Mouse (Mus musculus): ENCODE results near the gene Apod. TPM values are rescaled to one million over a fixed set of nuclear protein-coding genes. Genes with fewer than 3 reads are reported as not detected.

Apod gene
- polyA plus RNA-seq (2015; fragmentation: Nextera tagmentation; extraction: Ambion mirVana): 89.9 and 96.7 TPM in 2 replicates

DNA sequence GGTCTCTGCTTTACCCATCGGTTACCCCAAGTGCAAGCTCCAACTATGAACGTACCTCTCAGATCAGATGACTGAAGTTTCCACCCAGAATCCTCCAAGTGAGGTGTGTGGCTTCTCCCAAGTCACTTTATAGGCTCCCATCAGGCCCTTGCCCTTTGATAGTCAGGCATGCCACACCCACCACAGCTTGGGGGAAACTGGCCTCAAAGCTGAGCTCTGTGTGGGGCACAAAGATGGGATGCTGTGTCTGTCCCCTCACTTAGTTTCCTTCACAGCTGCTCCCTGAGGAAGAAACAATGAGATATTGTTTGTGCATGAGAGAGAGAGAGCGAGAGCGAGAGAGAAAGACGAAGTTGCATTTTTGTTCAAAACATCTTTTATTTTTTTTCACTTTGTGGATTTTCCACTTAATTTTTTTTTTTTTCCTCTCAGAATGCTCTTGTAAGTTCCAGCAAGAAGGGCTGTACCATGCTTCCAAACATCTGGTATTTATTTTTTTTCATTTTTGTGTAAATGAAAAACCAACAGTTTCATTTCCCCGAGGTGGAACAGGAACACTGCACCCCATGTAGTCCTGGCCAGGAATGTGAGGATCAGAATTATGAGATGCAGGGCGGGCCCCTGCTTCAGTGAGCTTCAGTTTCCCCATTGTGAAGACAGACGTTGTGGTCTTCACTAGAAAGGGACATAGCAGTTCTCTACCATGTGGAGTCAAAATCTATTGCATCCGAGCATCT, at the start of gene Apod:
TSS of gene Apod (minus strand) at position 312 of the 737 bp plus-strand sequence.
- 25% methylated on average over 9 of the region's 9 CpGs for WGBS
- Histone ChIP-seq H3K27me3 (no peaks in the 10 kb centered on the region), H3K9ac (no peak within 1 kb of the TSS; the same call in 1 of the 2 replicates), H3K4me2 (replicated peaks) (peak within 1 kb of the TSS; percentile 35), H3K4me1 (peaks cover 45% of the 10 kb centered on the region), H3K27ac (replicated peaks) (peak within 1 kb of the TSS; percentile 94), H3K9me3 (replicated peaks) (no peaks in the 10 kb centered on the region), H3K4me3 (replicated peaks) (peak within 1 kb of the TSS; percentile 19), H3K36me3 (no peaks in the 10 kb centered on the region)
- ATAC-seq (ENCODE audit: insufficient number of reproducible peaks, low FRiP score, low TSS enrichment, low read depth): peak; percentile 71

DNA sequence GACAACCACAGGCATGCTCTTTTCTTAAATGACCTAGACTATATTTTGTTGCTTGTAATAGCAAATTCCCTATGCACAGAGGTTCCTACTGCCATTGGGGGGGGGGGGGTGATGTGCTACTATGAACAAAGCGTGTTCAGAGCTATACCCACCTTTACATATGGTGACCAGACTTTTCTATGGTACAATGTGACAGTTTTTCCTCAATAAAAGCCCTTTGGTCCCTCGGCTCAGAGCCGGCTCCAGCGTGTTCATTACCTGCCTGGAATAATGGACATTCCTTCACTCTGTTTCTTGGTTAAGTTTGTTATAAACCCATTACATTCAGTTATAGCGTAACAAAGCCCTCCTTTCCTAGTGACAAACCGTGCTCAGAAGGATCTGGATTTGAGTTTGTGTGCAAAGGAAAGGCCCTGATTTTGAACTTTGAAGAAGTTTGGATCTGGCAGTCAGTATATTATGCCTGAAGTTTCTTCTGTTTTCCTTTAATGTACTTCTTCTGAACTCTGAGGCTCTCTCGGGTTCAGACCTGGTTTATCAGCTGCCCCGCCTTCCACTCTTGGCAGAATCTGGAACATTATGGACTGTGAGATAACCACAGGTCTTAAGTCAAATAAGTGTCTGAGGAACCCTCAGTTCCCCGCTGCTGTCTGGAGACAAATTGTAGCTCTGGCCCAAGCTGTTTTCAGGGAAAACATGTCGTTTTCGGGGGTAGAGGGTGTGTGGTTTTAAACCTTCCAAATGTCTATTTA, 49.3 kb upstream of the Apod start:
- WGBS: 75% methylated on average over 11 of the region's 11 CpGs
- no peaks in the 10 kb centered on the region for H3K4me1 ChIP-seq
- no peak for ATAC-seq (ENCODE audit: insufficient number of reproducible peaks, low FRiP score, low TSS enrichment, low read depth)

DNA sequence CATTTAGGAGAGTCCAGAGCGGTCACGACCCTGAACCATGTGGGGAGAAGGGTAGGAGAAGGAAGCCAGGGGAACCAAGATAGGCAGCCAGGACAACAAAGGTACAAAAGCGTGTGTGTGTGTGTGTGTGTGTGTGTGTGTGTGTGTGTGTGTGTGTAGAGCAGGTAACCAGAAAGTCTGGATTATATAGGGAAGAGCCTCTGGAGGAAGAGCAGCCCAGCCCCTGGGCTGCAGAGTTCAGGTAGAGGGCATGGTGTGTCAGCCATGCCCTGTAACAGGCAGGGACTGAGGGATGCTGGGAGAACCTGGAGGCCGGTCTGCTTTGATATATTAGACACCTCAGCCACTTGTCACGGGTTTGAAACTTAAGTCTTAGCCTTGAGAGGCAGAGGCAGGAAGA, 44.9 kb upstream of the Apod start:
- H3K27me3 ChIP-seq: no peaks in the 10 kb centered on the region; the same call in 1 of the 2 replicates
- H3K9ac ChIP-seq: no peak overlapping the region
- ATAC-seq (ENCODE audit: insufficient number of reproducible peaks, low FRiP score, low TSS enrichment, low read depth): no peak
- WGBS: 62% methylated on average over 5 of the region's 5 CpGs
- no peak overlapping the region for H3K4me2 ChIP-seq (replicated peaks)
- no peak overlapping the region for H3K27ac ChIP-seq (replicated peaks)
- no peak overlapping the region for H3K4me3 ChIP-seq (replicated peaks)
- H3K9me3 ChIP-seq (replicated peaks): no peaks in the 10 kb centered on the region
- H3K36me3 ChIP-seq: no peaks in the 10 kb centered on the region
- H3K4me1 ChIP-seq: no peaks in the 10 kb centered on the region

More for the DNA sequence above, 49.3 kb upstream of the Apod start:
- no peaks in the 10 kb centered on the region for H3K9me3 ChIP-seq (replicated peaks)
- H3K36me3 ChIP-seq: no peaks in the 10 kb centered on the region
- no peak overlapping the region for H3K4me2 ChIP-seq (replicated peaks)
- H3K27ac ChIP-seq (replicated peaks): no peak overlapping the region
- no peak overlapping the region for H3K9ac ChIP-seq
- H3K4me3 ChIP-seq (replicated peaks): no peak overlapping the region
- H3K27me3 ChIP-seq: no peaks in the 10 kb centered on the region

DNA sequence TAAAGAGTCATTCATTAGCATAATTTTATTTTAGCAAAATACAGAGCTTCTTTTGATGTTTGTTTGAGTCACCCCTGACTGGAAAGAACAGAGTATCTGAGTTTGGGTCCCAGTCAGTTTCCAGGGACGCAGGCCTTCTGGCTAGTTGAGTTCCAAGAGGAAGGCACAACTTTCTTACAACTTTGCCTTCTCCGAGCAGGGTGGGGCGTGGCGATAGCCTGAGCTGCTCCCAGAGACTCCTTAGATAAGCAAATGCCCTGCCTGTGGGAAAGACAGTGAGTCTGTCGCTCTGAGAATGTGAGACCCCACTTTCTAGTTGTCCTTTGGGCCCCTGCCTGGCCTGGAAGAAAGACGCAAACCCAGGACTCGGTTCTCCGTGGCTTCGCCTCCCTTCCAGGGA, 44.4 kb upstream of the Apod start:
- Histone ChIP-seq H3K4me2 (replicated peaks) (no peak overlapping the region), H3K4me1 (no peaks in the 10 kb centered on the region), H3K9me3 (replicated peaks) (no peaks in the 10 kb centered on the region), H3K4me3 (replicated peaks) (no peak overlapping the region), H3K9ac (no peak overlapping the region), H3K27ac (replicated peaks) (no peak overlapping the region), H3K36me3 (no peaks in the 10 kb centered on the region), H3K27me3 (no peaks in the 10 kb centered on the region; the same call in 1 of the 2 replicates)
- ATAC-seq (ENCODE audit: insufficient number of reproducible peaks, low FRiP score, low TSS enrichment, low read depth): no peak
- 38% methylated on average over 9 of the region's 9 CpGs for WGBS

DNA sequence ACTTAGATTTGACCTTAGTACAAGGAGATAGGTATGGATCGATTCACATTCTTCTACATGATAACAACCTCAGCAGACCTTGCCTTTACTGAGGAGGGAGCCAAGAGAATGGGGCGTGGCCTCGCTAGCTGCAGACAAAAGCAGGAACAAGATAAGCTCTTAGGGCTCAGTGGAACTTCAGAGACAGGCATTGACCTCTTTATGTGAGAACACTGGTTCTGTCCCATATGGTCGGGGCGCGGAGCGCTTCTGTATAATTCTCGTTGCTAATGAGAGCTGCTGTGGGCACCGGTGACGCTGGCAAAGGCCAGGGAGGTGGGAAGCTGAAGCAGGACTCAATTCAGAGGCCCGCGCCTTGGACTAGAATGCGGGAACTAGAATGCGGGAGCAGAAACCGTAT, 44.0 kb upstream of the Apod start:
- Histone ChIP-seq H3K4me2 (replicated peaks) (no peak overlapping the region), H3K36me3 (no peaks in the 10 kb centered on the region), H3K27ac (replicated peaks) (no peak overlapping the region), H3K9me3 (replicated peaks) (no peaks in the 10 kb centered on the region), H3K4me3 (replicated peaks) (no peak overlapping the region), H3K9ac (no peak overlapping the region), H3K4me1 (no peaks in the 10 kb centered on the region), H3K27me3 (no peaks in the 10 kb centered on the region; the same call in 1 of the 2 replicates)
- 46% methylated on average over 15 of the region's 15 CpGs for WGBS
- ATAC-seq (ENCODE audit: insufficient number of reproducible peaks, low FRiP score, low TSS enrichment, low read depth): no peak

DNA sequence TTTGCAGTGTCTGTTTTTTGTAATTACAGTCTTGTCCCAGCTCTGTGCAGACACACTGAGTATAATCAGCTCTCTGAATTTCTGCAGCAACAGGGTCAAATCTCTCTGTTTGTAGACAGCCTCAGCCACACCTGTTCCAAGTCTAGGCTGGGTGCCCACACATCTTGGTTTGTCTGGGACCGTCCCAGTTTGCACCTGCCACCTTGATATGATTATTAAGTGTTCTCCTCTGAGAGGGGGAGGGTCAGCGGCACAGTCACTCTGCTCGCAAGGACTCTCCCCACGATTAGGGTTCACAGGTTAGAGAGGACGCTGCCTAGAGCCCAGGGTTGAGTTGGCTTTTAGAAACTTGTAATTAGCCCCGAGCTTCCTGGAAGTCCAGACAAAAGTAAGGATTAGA, 41.3 kb upstream of the Apod start:
- Histone ChIP-seq H3K27ac (replicated peaks) (no peak overlapping the region), H3K4me3 (replicated peaks) (no peak overlapping the region), H3K27me3 (no peaks in the 10 kb centered on the region; the same call in 1 of the 2 replicates), H3K9me3 (replicated peaks) (no peaks in the 10 kb centered on the region), H3K4me2 (replicated peaks) (no peak overlapping the region), H3K36me3 (no peaks in the 10 kb centered on the region), H3K4me1 (no peaks in the 10 kb centered on the region), H3K9ac (no peak overlapping the region)
- no peak for ATAC-seq (ENCODE audit: insufficient number of reproducible peaks, low FRiP score, low TSS enrichment, low read depth)
- 54% methylated on average over 6 of the region's 6 CpGs for WGBS

DNA sequence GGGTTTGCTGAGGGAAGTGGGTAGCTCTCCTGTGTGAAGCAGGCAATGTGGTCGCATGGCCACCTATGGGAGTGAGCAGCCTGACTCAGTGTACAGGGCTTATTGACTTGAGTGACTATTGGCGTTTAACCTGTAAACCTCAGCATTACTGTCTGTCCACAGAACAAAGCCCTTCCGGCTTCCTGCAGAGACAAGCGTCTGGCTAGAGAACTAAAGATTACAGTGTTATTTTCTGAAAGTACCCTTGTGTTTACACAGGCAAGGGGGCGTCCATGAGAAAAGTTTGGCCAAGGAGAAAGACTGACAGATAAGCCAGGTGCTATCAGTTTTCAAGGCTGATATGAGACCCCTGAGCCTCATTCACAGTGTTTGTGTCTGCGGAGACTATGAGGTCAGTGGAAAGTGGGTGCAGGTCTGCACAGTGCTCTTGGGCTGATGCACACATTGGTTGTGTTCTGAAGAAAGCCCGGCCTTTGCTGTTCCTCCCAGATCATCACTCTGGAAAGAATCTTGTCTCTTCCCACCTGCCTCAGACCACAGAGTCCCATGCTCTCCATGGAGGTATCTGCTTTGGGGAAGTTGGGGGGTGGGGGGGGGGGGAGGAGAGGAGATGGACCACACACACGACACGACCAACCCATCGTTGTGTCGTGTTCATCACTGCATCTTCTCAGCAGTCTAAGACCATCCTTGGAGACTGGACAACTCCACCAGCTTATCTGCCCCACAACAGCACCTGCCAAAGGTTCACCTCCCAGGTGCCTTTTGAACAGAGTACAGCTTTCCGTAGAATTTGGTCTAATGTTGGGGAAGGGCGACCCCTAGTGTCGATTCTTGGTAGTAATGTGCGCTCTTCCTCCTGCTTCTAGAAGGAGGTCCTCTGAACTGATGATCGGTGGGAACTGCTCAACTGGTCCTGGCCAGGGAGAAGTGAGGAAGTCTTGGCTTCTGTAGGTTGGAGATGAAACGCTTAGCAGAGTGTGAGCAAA, 40.0 kb upstream of the Apod start:
- H3K27ac ChIP-seq (replicated peaks): no peak overlapping the region
- no peak for ATAC-seq (ENCODE audit: insufficient number of reproducible peaks, low FRiP score, low TSS enrichment, low read depth)
- H3K4me1 ChIP-seq: no peaks in the 10 kb centered on the region
- WGBS: 25% methylated on average over 17 of the region's 17 CpGs
- H3K4me2 ChIP-seq (replicated peaks): 0 out of 2 replicates have a peak overlapping the region, but pooled peaks have one; percentile 12
- H3K27me3 ChIP-seq: no peaks in the 10 kb centered on the region; the same call in 1 of the 2 replicates
- no peak overlapping the region for H3K4me3 ChIP-seq (replicated peaks)
- H3K36me3 ChIP-seq: no peaks in the 10 kb centered on the region
- H3K9ac ChIP-seq: no peak overlapping the region
- H3K9me3 ChIP-seq (replicated peaks): no peaks in the 10 kb centered on the region

DNA sequence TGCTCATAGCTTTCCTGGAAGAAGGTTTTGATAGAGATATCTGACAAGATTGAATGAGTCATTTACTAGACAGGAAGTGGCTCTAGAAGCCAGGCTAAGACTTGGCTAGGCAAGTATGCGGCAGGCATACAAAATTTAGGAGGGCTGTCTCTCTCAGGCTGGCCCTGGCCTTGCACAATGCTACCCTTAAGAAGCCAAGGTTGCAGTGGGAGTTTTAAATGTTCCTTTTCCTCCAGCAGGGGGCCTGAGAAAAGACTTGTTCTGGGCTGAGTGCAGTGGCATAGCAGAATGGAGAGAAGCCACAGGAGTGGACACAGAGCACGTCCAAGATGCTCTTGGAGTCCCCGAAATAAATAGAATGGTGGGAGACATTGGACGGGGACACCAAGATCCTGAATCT, 38.4 kb upstream of the Apod start:
- Histone ChIP-seq H3K36me3 (no peaks in the 10 kb centered on the region), H3K4me3 (replicated peaks) (no peak overlapping the region), H3K4me2 (replicated peaks) (no peak overlapping the region), H3K27ac (replicated peaks) (no peak overlapping the region), H3K27me3 (no peaks in the 10 kb centered on the region; the same call in 1 of the 2 replicates), H3K9me3 (replicated peaks) (no peaks in the 10 kb centered on the region), H3K9ac (no peak overlapping the region), H3K4me1 (no peaks in the 10 kb centered on the region)
- ATAC-seq (ENCODE audit: insufficient number of reproducible peaks, low FRiP score, low TSS enrichment, low read depth): no peak
- 67% methylated on average over 4 of the region's 4 CpGs for WGBS

DNA sequence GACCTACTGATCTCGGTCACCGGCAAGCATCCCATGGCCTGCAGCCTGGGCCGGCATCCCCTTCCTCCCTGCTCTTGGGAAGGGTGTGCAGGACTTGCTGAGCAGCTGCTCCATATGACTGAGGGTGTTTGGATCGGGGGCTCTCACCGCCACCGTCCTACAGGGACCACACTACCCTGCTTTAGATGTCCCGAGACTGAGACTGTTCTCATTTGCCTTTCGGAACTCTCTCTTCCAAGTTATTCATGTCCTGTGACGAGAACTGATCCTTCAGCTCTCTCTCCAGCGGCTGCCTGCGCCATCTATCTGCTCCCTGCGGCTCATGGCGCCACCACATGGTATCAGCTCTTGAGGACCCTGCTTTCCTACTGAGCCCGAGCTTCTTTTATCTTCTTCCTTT, 33.0 kb upstream of the Apod start:
- no peaks in the 10 kb centered on the region for H3K9me3 ChIP-seq (replicated peaks)
- H3K9ac ChIP-seq: no peak overlapping the region
- H3K27me3 ChIP-seq: no peaks in the 10 kb centered on the region; the same call in 1 of the 2 replicates
- H3K27ac ChIP-seq (replicated peaks): no peak overlapping the region
- H3K36me3 ChIP-seq: no peaks in the 10 kb centered on the region
- H3K4me3 ChIP-seq (replicated peaks): peak overlapping the region; percentile 18
- H3K4me2 ChIP-seq (replicated peaks): peak overlapping the region; percentile 44
- ATAC-seq (ENCODE audit: insufficient number of reproducible peaks, low FRiP score, low TSS enrichment, low read depth): peak; percentile 54; the same call in 1 of the 2 replicates
- 9% methylated on average over 14 of the region's 14 CpGs for WGBS
- H3K4me1 ChIP-seq: peaks cover 8% of the 10 kb centered on the region; the same call in 1 of the 2 replicates

DNA sequence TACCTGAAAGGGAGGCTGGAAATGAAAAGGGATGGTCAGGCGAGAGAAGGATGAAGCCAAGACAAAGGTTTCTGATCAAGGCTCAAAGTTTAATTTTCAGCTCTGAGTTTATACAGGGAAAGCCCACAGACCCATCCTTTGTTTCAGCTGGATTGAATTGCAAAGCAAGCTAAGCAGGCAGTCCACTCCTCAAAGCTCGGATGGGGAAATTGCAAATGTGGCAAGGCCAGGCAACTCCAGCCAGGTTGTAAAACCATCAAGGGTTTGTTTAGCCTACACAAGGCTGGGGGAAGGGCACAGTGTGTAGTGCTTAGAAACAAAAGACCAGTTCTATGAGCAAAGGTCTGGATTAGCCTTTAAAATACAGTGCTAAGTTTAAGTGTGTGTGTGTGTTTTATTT, 28.4 kb upstream of the Apod start:
- 25% methylated on average over 2 of the region's 2 CpGs for WGBS
- no peak for ATAC-seq (ENCODE audit: insufficient number of reproducible peaks, low FRiP score, low TSS enrichment, low read depth)
- H3K27ac ChIP-seq (replicated peaks): no peak overlapping the region
- H3K9me3 ChIP-seq (replicated peaks): no peaks in the 10 kb centered on the region
- H3K36me3 ChIP-seq: no peaks in the 10 kb centered on the region
- H3K4me1 ChIP-seq: peaks cover 8% of the 10 kb centered on the region; the same call in 1 of the 2 replicates
- H3K4me2 ChIP-seq (replicated peaks): no peak overlapping the region
- H3K4me3 ChIP-seq (replicated peaks): no peak overlapping the region
- H3K27me3 ChIP-seq: no peaks in the 10 kb centered on the region; the same call in 1 of the 2 replicates
- no peak overlapping the region for H3K9ac ChIP-seq
